Mouse (Mus musculus) 3134 (cell line): ENCODE data around the gene Sema6b.
"Not testable (repeated sequence)": the region's sequence is repeated elsewhere in the genome, so short reads cannot be mapped to it uniquely, and the experiment has no call there.

Source experiments
- DNase-seq: peaks from one replicate; pipeline ENCODE4 v3.0.0-alpha.2; 2011; ENCODE audit warnings: low spot score; ENCODE audit not compliant: insufficient read length; ENCODE audit errors: extremely low read depth

Gene Sema6b

DNA sequence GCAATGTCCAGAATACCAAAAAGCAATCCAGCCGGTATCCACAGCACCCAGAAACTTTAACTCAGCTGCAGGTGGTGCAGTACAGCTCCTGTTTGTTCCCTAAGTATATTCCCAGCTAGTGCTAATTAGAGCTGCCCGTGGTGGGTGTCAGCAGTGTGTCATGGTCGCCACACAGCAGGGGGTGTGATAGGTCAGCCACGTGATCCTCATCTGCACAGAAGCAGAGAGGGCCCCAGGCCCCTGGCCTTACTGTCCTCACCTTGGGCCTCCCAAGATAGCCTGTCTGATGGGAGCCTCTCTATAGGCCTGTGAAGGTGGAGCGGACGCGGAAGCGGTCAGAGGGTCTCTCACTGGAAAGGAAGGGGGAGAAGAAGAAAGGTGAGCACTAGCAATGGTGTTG lies 42.0 kb downstream of the Sema6b start:
- no peak for DNase-seq

DNA sequence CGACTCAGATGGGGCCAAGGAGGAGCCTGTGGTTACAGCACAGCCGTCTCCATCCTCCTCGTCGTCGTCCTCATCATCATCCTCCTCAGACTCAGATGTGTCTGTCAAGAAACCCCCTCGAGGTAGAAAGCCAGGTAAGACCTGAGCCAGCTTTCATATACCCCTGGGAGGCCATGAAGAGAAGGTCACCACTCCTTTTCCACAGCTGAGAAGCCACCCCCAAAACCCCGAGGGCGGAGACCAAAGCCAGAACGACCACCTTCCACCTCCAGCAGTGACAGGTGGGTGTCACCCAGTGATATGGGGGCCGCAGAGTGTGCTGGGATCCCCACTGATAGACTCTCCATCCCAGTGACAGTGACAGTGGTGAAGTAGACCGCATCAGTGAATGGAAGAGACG lies 43.3 kb downstream of the Sema6b start:
- DNase-seq: no peak

DNA sequence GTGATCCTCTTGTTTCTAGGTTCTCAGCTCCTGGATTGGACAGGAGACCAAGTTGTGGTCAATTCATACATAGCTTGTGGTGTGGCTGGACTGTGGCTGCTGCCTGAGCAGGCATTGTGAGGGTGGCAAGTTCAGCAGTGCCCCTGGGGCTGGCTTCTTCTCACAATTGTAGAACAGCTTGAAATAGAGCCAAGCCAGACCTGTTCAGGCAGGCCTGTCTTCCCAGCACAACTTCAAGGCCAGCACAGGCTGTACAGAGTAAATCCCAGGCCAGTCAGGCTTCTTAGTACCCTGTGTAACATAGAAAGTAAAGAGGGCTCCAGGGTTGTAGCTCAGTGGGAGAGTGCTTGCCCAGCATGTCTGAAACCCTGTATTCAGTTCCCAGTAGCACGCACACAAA lies 47.3 kb downstream of the Sema6b start:
- no peak for DNase-seq

DNA sequence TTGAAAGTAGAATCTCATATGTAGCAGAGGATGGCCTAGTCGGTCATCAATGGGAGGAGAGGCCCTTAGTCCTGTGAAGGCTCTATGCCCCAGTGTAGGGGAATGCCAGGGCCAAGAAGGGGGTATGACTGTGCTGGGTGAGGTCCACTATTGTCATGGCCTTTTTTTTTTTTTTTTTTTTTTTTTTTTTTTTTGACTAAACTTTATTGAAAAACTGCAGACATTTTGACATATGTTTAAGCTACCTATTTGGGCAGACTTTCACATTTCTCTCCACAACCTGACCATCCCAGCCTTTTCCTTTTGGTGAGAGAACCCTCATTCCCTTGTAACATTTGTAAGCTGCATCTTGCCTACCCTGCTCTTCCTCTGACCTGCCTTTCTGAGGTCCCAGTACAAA lies 47.8 kb downstream of the Sema6b start:
- no peak for DNase-seq

DNA sequence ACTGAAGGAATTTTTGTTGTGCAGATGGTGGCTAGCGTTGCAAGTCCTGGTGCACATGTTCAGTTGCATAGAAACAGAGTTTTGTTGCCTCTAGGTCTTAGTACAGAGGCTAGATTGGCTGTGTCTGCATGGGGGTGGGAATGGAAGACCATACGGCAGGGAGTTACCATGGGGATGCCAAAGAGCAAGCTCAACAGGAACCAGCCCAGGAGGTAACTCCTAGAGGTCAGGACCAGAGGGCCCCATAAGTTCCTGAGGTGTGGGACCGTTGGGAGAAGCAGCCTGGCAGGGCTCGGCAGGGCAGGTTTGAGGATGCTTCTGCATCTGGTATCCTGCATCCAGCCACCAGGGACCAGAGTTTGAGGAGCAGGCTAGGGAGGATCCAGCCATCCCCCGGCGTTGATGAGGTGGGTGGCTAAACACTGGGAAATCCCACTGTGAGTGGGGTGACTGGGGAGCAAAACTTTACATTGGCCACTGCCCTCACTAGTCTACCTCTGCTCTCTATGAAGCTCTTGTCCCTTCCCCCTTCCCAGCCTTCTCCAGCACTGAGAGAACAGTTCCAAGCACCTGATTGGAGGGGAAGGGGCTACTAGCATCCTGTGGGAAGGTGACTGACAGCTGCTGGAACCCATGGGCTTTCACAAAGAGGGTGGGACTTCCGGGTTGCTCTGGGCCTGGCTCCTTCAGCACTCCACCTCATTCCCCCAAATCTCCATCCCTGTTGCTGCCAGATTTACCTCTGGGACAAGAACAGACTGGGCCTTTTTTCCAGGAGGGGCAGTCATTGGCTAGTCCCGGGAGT lies 59.2 kb downstream of the Sema6b start:
- DNase-seq: peak; percentile 66

DNA sequence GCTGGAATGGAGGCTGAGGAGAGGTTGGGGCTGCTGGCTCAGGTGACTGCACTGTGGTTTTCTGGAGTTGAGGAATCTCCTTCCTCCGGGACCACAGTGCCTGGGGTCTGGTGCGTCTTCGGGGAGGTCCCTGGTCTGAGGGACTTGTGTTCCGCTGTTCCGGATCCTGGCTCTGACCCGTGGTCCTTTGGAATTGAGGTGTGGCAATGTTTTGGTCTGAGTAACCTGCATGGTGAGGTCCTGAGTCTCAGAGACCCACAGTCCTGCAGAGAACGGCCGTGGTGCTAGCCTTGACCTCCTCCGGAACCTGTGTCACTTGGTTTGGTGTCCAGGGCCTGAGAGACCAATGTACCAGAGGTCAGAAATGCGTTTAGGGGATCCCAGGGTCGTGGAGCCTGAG lies 60.2 kb downstream of the Sema6b start:
- peak; percentile 31 for DNase-seq

DNA sequence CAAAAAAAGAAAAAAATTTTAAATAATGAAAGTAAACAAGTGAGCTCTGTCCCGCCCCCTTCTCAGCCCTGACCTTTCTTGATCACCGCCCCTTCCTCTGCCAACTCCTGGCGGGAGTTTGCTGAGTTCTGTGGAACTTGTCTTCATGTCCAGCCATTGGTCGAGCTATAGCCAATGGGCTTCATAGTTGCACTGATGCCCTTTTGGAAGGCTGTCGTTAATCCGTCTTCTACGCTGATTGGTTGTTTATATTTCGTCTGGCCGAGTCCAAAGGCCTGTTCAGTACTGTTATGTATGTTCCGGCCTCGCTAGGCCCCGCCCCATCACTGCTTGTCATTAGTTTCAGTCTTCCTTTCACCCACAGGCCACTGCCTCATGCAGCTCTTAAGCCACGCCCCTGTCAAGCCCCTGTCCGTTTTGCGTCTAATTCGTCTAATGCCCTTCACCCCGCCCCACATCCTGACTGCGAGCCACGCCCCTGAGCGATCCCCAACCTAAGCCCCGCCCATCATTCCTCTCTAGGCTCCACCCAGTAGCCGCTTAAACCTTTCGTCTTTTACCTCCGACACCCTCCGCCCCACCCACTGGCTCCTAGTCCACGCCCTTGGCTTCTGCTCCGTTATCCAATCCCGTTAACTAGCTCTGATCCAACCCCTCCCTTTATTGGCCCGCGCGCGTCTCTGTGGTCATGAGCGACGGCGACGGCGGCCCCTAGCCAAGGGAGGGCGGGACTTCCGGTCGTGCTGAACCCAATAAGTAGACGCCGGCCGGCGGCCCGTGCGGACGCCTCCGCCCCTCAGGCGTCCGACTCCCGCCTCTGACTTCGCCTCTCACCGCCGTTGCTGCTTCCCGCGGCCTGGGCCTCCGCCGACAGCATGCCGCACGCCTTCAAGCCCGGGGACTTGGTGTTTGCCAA lies 61.0 kb downstream of the Sema6b start, which contains the start of gene Hdgfl2:
TSS of gene Hdgfl2 (plus strand) at position 755 of the 916 bp plus-strand sequence.
- peak; percentile 100 for DNase-seq

DNA sequence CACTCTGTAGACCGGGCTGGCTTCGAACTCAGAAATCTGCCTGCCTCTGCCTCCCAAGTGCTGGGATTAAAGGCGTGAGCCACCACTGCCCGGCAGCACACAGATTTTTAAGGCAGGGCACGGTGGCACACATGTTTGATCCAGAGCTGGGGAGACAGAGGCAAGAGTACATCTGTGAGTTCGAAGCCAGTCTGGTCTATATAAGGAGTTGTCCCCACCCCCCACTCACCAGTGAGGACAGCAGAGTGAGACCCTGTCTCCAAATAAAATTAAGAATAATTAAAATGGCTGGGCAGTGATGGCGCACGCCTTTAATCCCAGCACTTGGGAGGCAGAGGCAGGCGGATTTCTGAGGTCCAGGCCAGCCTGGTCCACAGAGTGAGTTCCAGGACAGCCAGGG lies 61.8 kb downstream of the Sema6b start:
- not testable (repeated sequence) for DNase-seq

DNA sequence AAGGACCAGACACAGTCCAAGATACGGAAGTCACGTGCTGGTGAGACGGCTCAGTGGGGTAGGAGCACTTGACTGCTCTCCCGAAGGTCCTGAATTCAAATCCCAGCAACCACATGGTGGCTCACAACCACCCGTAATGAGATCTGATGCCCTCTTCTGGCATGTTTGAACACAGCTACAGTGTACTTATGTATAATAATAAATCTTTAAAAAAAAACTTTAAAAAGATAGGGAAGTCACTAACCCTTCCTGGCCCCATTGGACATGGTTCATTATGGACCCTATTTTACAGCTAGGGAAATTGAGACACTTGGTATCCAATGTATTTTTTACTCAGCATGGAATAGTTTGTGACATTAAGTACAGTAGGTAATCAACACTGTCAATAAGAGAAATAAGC lies 62.6 kb downstream of the Sema6b start:
- DNase-seq: no peak

DNA sequence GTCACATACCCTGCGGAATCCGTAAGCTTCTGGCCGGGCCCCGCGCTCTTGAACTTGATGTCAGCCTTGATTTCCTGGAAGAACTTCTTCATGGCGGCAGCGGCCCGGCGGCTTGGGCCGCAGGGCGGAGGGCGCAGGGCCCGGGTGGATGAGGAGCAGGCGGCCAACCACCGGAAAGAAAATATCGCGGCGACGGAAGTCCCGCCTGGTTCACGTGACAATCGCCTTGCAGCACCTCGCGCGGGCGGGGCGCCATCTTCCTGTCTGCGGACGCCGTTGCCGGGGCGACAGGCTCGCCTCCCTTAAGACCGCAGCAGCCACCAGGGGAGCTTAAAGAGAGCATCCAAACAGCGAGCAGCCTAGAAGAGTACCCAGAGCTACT lies 65.3 kb downstream of the Sema6b start, which contains the start of gene Ubxn6:
TSS of gene Ubxn6 (minus strand) at position 202 of the 382 bp plus-strand sequence.
- DNase-seq: peak; percentile 97

DNA sequence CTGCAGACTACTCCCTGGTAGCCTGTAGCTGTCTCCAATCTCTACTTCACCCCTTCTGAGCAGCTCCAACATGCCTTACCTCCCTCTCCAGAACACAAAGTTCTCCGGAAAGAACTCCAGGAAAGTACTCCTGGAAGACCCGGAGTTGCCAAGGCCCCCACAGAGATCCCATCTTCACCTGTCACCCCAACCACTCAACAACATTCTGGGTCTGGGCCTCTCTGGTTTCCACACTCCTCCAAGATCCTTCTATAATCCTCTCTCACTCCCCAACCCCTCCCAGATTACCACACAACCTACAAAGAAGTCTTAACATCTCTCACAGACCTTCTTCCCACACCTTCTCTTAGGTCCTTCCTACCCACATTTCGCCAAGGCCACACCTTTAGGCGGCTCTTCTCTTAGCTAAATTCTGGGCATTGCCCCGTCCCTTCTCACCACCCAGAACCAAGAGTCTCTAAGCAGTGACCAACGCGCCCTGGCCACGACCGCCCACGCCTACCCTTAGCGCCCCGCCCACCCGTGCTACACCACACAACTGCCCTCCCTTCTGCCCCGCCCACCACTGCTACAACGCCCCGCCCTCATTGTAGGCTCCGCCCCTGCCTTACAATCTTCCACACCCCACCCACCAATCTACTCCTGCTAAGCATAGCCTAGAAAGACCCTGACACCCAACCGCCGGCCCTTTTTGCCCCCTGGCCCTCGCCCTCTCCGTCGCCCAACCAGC lies 65.9 kb downstream of the Sema6b start:
- peak; percentile 92 for DNase-seq
